Mouse (Mus musculus): ENCODE results near the gene Gm49450. TPM values are rescaled to one million over a fixed set of nuclear protein-coding genes. Genes with fewer than 3 reads are reported as not detected.

Gm49450 gene
- polyA plus RNA-seq, 1 experiment from 2014 or later, result not detected

DNA sequence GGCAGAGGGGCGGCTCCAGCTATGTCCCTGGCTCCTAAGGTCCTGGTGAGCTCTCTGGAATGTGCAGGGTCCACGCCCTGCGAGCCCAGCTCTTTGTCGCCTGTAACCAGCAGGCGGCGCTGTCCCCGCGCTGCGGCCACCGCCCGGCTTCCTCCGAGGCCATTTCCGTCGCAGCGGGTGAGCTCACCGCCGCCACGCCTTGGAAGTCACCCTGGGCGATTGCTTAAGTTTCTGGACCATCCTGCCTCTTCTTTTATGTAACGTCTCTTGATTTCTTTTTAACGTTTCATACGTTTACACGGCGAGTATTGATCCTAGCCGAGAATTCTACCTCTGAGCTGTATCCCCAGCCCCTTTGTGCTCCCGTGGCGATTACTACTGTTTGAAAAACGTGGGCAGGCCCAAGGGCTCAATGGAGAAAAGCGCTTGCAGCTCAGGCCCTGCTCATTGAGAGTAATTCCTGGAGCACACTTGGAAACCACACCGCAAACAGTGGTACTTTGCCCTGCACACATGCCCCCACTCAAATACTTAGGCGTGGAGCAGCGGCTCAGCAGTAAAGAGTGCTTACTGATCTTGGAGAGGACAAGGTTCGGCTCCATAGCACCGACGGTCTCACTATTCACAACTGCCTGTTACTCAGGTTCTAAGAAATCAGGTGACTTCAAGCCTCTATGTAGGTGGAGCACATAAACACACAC, 39.9 kb upstream of the Gm49450 start:
- ChIA-PET CTCF (interaction anchor here (0.8 to 3.7 kb wide), 29 partner anchors 8 to 125 kb away, joined by 3 to 36 read pairs (median 5); partner anchors contain the start of genes Gm49450, Tuba1a and Tuba1b), POLR2A (interaction anchor here (0.5 to 6.0 kb wide), 8 partner anchors 15 to 402 kb away, joined by 3 to 38 read pairs (median 3); partner anchors contain the start of genes Gm49450, Tuba1a and Tuba1b)
- in situ Hi-C loops (cut with MboI; ENCODE audit: low pct_unique_long_range_greater_than_20kb), result loop anchor here (5.0 kb wide), 1 partner anchor 51 kb away; no protein-coding TSS in a partner anchor
- ATAC-seq (peak; percentile 81), DNase-seq (ENCODE audit: low read depth, low spot score) (no peak)
- peak; percentile 100 for TF ChIP-seq CTCF (IDR thresholded peaks at IDR 0.05)
- H3K27me3 ChIP-seq, result no peaks in the 10 kb centered on the region

DNA sequence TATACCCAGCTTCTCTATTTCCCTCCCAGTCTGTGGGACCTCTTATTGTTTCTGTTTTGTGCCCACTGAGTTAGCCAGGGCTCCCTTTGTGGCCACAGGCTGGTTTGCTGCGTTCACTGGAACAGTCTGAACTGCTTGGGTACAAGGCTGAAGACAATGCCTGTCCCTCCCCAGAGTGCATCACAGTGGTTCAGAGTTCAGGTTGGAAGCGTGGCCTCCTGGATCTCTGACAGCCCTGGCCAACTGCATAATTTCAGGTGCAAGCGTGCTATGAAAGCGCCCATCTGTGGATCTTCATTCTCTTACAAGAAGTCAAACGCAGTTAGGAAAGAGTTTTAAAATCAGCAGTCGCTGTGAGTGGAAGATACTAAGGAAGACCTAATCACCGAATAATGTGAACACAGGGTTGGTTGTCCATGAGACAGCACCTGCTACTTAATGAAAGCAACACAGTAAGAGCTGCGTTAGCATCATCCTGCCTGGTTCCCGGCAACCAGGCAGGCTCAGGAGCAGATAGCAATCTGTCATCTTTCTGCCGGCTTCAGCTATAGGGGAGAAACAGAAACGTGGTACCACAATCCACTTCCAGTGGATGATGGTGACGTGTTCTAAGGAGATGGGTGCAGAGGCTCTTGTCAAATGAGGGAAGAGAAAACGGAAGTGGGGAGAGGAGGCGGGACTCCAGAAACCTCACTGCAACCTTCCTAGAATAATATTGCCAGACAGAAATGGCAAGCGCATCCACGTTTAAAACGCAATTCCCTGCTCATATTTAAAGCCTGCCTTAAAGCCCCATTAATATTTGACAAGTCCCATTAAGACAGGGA, 38.9 kb upstream of the Gm49450 start:
- ChIA-PET POLR2A (interaction anchor here (0.5 to 6.0 kb wide), 5 partner anchors 28 to 403 kb away, joined by 3 to 38 read pairs (median 3); partner anchors contain the start of genes Gm49450, Tuba1a and Tuba1b), CTCF (interaction anchor here (0.8 to 3.7 kb wide), 24 partner anchors 11 to 124 kb away, joined by 3 to 36 read pairs (median 6); partner anchors contain the start of genes Gm49450, Tuba1a and Tuba1b)
- DNase-seq (ENCODE audit: low read depth, low spot score), result no peak
- ATAC-seq, result no peak
- in situ Hi-C loops (cut with MboI; ENCODE audit: low pct_unique_long_range_greater_than_20kb), result loop anchor here (5.0 kb wide), 1 partner anchor 50 kb away; no protein-coding TSS in a partner anchor
- H3K27me3 ChIP-seq, result no peaks in the 10 kb centered on the region
- no peak for TF ChIP-seq CTCF (IDR thresholded peaks at IDR 0.05)

DNA sequence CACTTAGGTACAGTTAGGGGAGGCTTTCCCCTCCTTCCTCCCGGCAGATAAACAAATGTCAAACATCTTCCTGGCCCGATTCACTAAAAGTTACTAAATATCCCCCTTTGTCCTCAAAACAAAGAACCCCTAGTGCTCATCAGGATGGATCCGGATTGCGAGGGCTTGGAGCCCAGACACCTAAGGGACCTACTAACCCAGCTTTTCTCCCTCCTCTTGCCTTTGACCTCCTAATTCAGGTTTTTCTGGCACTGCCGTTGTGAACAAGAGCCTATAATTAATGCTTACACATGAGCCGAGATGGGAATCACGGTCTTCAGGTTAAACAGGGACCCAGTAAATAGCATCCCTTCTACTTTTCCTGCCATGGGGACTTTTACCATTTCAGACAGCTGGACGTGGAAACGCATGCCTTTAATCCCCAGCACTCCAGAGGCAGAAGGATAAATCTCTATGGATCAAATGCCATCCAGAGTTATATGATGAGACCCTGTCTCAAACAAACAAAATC, 38.2 kb upstream of the Gm49450 start:
- in situ Hi-C loops (cut with MboI; ENCODE audit: low pct_unique_long_range_greater_than_20kb), result loop anchor here (5.0 kb wide), 1 partner anchor 49 kb away; no protein-coding TSS in a partner anchor
- no peaks in the 10 kb centered on the region for H3K27me3 ChIP-seq
- CTCF ChIA-PET, result interaction anchor here (1.0 to 1.5 kb wide), 2 partner anchors 10 to 63 kb away, joined by 4 to 5 read pairs; no protein-coding TSS in a partner anchor
- TF ChIP-seq CTCF (IDR thresholded peaks at IDR 0.05), result no peak
- ATAC-seq, result no peak
- POLR2A ChIA-PET, result interaction anchor here (4.0 to 6.0 kb wide), 2 partner anchors 38 to 57 kb away, joined by 26 to 38 read pairs; partner anchors contain the start of genes Gm49450, Tuba1a and Tuba1b
- DNase-seq (ENCODE audit: low read depth, low spot score), result no peak

DNA sequence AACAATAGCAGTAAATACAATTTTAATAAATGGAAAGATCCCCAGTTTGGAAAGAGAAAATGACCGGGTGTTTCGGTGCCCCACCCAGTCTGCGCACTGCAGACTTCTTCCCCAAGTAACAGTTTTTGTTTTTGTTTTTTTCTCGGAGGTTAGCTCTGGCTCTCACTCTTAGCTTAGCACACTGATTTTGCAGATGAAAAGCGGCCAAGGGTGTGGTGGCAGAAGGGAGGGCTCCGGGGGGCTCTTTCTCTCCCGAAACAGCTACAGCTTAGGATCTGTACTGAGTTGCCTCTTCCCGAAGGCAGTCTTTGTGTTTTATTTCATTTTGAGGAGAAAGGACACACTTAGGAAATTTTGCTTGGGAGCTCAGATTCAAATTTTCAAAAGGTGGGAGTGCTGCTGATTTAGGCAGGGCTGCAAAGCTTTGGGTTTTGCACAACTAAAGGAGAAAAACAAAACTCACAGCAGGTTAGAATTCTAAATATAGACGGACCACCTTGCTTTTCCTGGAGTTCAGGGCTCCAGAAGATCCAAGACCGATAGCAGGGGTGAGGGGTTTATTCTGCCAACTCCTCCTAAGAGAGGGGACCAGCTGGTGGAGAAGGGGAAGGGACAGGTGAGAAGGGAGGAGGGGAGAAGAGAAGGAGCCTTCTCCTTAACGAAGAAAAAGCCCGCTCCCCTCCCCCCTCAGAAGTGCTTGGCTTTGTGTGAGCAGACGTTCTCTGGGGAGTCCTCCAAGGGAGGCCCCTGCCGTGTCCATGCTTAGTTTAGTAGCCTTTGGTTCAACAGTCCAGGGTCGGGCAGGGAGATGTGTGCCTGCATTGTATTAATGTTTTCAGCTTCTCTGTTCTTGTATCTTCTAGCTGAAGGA, 37.6 kb upstream of the Gm49450 start:
- CTCF ChIA-PET, result interaction anchor here (1.0 to 1.5 kb wide), 2 partner anchors 9 to 63 kb away, joined by 4 to 5 read pairs; no protein-coding TSS in a partner anchor
- no peak for ATAC-seq
- DNase-seq (ENCODE audit: low read depth, low spot score), result no peak
- POLR2A ChIA-PET, result interaction anchor here (1.3 to 6.0 kb wide), 2 partner anchors 35 to 38 kb away, joined by 7 to 38 read pairs; partner anchors contain the start of genes Gm49450 and Tuba1a
- TF ChIP-seq CTCF (IDR thresholded peaks at IDR 0.05), result no peak
- in situ Hi-C loops (cut with MboI; ENCODE audit: low pct_unique_long_range_greater_than_20kb), result loop anchor here (5.0 kb wide), 1 partner anchor 49 kb away; no protein-coding TSS in a partner anchor
- H3K27me3 ChIP-seq, result no peaks in the 10 kb centered on the region

DNA sequence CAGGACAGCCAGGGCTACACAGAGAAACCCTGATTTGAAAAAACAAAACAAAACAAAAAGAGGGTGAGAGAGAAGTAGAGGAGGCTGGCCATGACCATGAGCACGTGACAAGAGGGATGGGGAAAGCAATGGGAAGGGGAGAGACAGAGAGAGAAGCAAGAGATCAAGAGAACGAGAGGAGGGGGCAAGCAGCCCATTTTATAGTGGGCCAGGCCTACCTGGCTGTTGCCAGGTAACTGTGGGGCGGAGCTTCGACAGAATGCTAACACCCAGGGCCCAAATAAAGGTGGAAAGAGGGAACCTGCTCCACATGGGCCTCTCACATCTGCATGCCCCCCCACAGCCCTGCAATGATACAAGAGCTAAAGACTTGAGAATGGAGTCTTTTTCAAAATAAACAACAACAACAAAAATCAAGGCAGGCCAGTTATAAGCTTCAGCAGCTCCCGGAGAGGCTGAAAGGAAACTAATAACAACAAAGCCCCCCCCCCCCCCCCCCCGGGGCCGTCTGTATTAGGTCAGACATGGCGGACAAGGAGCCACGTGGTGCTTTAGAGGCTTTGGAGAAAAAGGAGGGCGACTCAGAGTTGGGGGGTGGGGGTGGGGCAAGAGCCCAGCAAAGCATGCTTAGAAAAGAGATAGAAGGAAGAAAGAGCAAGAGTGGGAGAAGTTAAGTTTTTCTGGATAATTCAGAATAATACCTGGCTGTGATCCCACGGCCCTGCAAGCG, 36.5 kb upstream of the Gm49450 start:
- CTCF ChIA-PET, result no interaction called here
- DNase-seq (ENCODE audit: low read depth, low spot score), result no peak
- no peaks in the 10 kb centered on the region for H3K27me3 ChIP-seq
- in situ Hi-C loops (cut with MboI; ENCODE audit: low pct_unique_long_range_greater_than_20kb), result loop anchor here (5.0 kb wide), 1 partner anchor 48 kb away; no protein-coding TSS in a partner anchor
- no peak for TF ChIP-seq CTCF (IDR thresholded peaks at IDR 0.05)
- no peak for ATAC-seq
- POLR2A ChIA-PET, result interaction anchor here (0.6 to 6.0 kb wide), 3 partner anchors 33 to 159 kb away, joined by 3 to 38 read pairs (median 7); partner anchors contain the start of genes Gm49450, Prkag1 and Tuba1a

DNA sequence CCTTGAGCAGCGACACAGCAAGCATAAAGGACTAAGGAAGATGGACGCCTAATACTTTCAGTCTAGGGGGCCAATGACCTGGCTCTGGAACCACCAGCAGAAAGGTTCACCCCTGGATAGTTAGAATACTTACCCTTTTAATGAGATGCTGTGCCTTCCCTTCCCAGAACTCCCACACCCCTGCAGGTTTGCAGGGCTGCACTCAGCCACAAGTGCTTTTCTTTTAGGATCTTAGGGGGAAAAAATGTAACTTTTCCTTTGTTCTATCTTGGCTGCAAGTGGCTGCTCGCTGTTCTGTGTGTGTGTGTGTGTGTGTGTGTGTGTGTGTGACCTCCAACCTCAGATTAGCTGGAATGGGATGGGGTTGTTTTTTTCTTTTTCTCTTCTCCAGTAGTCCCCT, 35.4 kb upstream of the Gm49450 start:
- ChIA-PET POLR2A (no interaction called here), CTCF (no interaction called here)
- ATAC-seq, result no peak
- in situ Hi-C loops (cut with MboI; ENCODE audit: low pct_unique_long_range_greater_than_20kb), result no loop called here
- no peak for DNase-seq (ENCODE audit: low read depth, low spot score)
- H3K27me3 ChIP-seq, result no peaks in the 10 kb centered on the region
- no peak for TF ChIP-seq CTCF (IDR thresholded peaks at IDR 0.05)

DNA sequence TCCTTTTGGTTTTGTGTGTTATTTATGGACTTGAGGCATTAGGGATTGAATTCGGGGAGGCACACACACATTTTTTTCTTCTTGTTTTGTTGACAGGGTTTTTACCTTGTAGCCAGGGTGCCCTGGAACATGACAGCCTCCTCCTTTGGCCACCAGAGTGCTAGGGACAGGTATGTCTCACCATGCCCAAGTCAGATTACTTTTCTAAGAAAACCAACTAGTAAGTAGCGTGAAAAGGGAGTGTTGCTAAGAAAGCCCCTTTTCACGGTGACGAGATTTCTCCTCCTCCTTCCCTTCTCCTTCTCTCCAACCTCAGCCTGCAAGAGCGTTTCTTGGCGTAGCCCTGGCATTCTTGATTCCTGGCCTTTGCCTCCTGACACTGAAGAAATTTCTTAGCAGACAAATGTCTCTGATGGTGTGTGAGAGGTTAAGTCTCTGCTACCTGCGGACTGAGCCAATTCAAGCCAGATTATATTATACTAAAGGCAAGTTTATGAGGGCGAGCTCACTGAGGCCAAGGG, 34.4 kb upstream of the Gm49450 start:
- no peak for TF ChIP-seq CTCF (IDR thresholded peaks at IDR 0.05)
- in situ Hi-C loops (cut with MboI; ENCODE audit: low pct_unique_long_range_greater_than_20kb), result no loop called here
- DNase-seq (ENCODE audit: low read depth, low spot score), result no peak
- ChIA-PET POLR2A (interaction anchor here (0.6 to 2.2 kb wide), 4 partner anchors 8 to 157 kb away, joined by 3 to 7 read pairs (median 5); partner anchors contain the start of genes Gm49450 and Tuba1a), CTCF (interaction anchor here (1.3 to 3.2 kb wide), 6 partner anchors 13 to 75 kb away, joined by 3 to 12 read pairs (median 10); partner anchors contain the start of genes Gm49450 and Tuba1a)
- no peak for ATAC-seq
- H3K27me3 ChIP-seq, result no peaks in the 10 kb centered on the region

DNA sequence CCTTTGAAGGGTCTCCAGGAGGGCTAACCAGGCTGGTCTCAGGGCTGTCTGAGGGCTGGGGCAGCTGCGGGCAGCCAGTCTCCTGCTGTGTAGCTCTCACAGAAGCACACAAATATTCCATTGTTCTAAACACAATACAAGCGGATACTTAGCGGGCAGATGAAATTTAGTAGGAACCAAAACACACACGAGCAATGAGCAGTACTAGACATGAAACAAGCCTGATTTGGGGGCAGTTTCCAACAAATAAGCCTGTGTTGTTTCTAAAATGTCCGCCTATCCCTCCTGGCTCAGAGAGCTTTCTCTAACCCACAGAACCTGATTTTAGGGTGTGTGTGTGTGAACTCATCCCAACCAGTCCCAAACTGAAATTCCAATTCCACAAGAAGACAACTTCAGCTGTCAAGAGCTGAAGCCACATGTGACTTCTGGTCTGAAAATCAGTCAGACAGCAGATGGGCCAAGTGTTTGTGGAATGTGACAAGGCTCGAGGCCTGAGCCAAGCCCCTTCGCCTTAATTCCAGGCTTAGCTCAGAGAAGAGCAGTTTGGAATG, 33.8 kb upstream of the Gm49450 start:
- TF ChIP-seq CTCF (IDR thresholded peaks at IDR 0.05), result no peak
- H3K27me3 ChIP-seq, result no peaks in the 10 kb centered on the region
- ChIA-PET POLR2A (interaction anchor here (0.5 to 2.2 kb wide), 5 partner anchors 14 to 115 kb away, joined by 3 to 7 read pairs (median 3); partner anchors contain the start of genes Gm49450, Tuba1a and Tuba1b), CTCF (interaction anchor here (1.0 to 3.2 kb wide), 9 partner anchors 14 to 75 kb away, joined by 3 to 12 read pairs (median 6); partner anchors contain the start of genes Gm49450 and Tuba1a)
- no peak for DNase-seq (ENCODE audit: low read depth, low spot score)
- ATAC-seq, result no peak
- in situ Hi-C loops (cut with MboI; ENCODE audit: low pct_unique_long_range_greater_than_20kb), result no loop called here
